Mouse (Mus musculus) liver, embryonic 15.5 days (tissue): ENCODE results near the gene Col5a1. TPM values are rescaled to one million over a fixed set of nuclear protein-coding genes. Genes with fewer than 3 reads are reported as not detected.

Source experiments
- ATAC-seq: fragments of 200-750 bp; cut with Nextera tagmentation; 2 replicates; pipeline ENCODE4 v1.8.0; 2017; ENCODE audit warnings: moderate number of reproducible peaks, mild to moderate bottlenecking, moderate library complexity; ENCODE audit not compliant: insufficient read depth
- H3K27ac ChIP-seq: fragments of 300-500 bp; sonication (generic); replicated peaks from 2 replicates; pipeline ENCODE4 v1.5.1; 2015; ENCODE audit warnings: mild to moderate bottlenecking, inconsistent platforms
- H3K27me3 ChIP-seq: fragments of 300-500 bp; sonication (generic); 2 replicates; pipeline ENCODE4 v1.6.1; 2015; ENCODE audit warnings: mild to moderate bottlenecking, inconsistent platforms
- H3K36me3 ChIP-seq: fragments of 300-500 bp; sonication (generic); replicated peaks from 2 replicates; pipeline ENCODE4 v1.6.1; 2015; ENCODE audit warnings: moderate library complexity, mild to moderate bottlenecking, inconsistent platforms
- H3K4me1 ChIP-seq: fragments of 300-500 bp; sonication (generic); replicated peaks from 2 replicates; pipeline ENCODE4 v1.6.1; 2015; ENCODE audit warnings: inconsistent platforms
- H3K4me2 ChIP-seq: fragments of 300-500 bp; sonication (generic); 2 replicates; pipeline ENCODE4 v1.6.1; 2015; ENCODE audit warnings: moderate library complexity, mild to moderate bottlenecking, inconsistent platforms
- H3K4me3 ChIP-seq: fragments of 300-500 bp; sonication (generic); replicated peaks from 2 replicates; pipeline ENCODE4 v1.5.1; 2015; ENCODE audit warnings: mild to moderate bottlenecking, inconsistent platforms
- H3K9ac ChIP-seq: fragments of 300-500 bp; sonication (generic); 2 replicates; pipeline ENCODE4 v1.6.1; 2015; ENCODE audit warnings: moderate library complexity, mild to moderate bottlenecking, inconsistent platforms
- H3K9me3 ChIP-seq: fragments of 300-500 bp; sonication (generic); replicated peaks from 2 replicates; pipeline ENCODE4 v1.6.1; 2016; ENCODE audit warnings: inconsistent platforms
- WGBS: fragments of 180-500 bp; shearing (Covaris S2); methylation state at CpG from one replicate; pipeline ENCODE4 v1.1.7; 2015; ENCODE audit warnings: mixed read lengths; ENCODE audit not compliant: insufficient replicate concordance; 5-methylcytosine and 5-hydroxymethylcytosine counted together
- polyA plus RNA-seq: library from polyadenylated mRNA; unstranded; fragments of >200 nt; fragmentation: Nextera tagmentation; extraction: Ambion mirVana; gene quantifications from 2 replicates; pipeline ENCODE4 v1.2.1, GENCODE M21; 2015

The Col5a1 gene
- polyA plus RNA-seq, 1 experiment from 2014 or later: 11.2 TPM

DNA sequence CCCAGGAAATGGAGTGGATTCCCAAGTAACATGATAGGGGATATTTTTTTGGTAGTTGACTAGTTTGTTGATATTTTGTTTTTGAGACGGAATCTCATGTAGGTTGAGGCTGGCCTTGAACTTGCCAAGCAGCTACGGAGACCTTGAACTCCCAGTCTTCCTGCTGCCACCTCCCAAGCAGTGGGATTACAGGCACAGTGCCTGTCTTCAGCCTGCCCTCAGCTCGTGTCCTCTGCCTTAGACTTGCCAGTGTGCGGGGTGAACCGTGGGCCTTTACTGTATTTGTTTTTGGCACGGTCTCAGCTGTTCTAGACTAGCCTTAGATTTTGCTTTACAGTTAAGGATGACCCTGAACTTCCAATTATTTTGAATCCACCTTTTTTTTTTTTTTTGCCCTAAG is 37.5 kb downstream of the Col5a1 start:
- Histone ChIP-seq H3K27ac (no peak overlapping the region), H3K27me3 (no peaks in the 10 kb centered on the region), H3K4me2 (no peak overlapping the region), H3K36me3 (no peaks in the 10 kb centered on the region), H3K9ac (no peak overlapping the region), H3K9me3 (no peaks in the 10 kb centered on the region), H3K4me3 (no peak overlapping the region), H3K4me1 (no peaks in the 10 kb centered on the region)
- ATAC-seq: no peak
- WGBS: 69% methylated on average over 6 of the region's 6 CpGs

DNA sequence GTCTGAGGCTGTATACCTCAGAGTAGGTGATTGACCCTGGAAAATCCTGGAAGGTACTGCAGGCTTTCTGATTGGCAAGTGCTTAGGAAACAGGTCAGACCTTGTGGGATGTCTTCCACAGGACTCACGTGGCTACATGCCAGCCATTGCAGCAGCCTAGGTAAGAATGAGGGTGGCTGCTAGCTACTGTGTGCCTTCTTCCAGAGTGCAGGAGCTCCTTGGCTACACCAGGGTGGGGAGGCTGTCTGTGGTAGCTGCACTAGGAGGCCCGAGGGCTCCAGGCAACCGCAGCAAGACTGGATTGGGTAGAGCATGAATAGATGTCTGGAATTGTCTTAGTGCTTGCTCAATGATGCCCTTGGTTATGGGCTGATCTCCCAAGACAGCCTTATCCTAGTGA is 38.2 kb downstream of the Col5a1 start:
- Histone ChIP-seq H3K36me3 (no peaks in the 10 kb centered on the region), H3K9ac (no peak overlapping the region), H3K4me2 (no peak overlapping the region), H3K9me3 (no peaks in the 10 kb centered on the region), H3K4me3 (no peak overlapping the region), H3K27me3 (no peaks in the 10 kb centered on the region), H3K4me1 (no peaks in the 10 kb centered on the region), H3K27ac (no peak overlapping the region)
- ATAC-seq: no peak
- 55% methylated on average over 3 of the region's 3 CpGs for WGBS

DNA sequence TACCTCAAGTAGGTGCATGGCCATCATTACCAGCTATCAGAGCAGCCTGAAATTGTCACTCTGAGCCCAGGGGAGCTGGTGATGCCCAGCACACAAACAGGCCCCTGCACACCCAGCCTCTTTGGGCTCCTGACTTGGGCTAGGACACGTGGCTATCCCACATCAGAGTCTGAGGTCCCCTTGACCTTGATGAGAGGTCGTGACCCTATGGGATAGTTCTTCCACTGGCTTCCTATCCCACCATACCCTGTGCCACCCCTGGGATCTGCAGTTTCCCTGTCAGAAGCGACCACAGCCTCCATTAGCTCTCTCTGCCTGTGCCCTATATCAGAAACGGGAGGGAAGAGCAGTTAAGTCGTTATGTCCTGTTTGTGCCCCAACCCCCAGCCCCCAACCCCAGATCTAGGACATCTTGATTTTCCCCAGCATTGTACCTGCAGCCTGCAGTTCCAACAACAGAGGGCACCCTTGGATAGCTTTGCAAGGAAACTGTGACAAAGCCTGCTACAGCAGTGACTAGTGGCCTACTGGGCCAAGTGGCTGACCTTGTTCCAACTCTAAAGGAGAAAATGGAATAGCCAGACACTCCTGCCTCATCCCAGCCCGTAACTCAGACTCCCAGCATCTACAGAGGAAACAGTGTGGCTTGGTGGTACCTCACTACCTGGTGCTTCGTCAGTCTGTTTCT is 40.4 kb downstream of the Col5a1 start:
- Histone ChIP-seq H3K4me2 (no peak overlapping the region), H3K9me3 (no peaks in the 10 kb centered on the region), H3K4me1 (no peaks in the 10 kb centered on the region), H3K36me3 (no peaks in the 10 kb centered on the region), H3K4me3 (no peak overlapping the region), H3K9ac (no peak overlapping the region), H3K27ac (no peak overlapping the region), H3K27me3 (no peaks in the 10 kb centered on the region)
- ATAC-seq: no peak
- 28% methylated on average over 7 of the region's 7 CpGs for WGBS

DNA sequence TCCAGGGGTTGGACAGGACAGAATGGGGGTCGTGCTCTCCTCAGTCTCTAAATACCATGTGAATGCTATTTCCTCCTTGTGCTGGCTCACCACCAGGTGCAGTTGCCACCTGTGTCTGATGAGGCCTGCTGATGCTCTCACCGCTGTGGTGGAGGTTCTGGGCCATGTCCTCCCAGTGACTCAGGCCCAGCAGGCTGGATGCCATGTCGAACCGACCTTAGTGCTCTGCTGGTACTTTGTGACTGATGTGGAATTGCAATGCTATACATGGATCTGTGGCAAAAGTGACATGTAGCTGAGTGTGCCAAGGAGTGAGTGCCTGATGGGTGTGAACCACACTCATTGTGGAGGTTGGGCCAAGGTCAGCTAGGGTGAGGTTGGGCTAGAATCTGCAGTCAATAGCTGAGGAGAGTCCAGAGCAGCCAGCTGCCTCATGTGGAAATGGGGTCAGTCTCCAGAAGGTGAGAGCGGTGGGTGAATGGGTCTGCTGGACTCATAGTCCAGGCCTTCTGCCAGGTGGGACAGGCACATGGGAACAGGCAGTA is 44.3 kb downstream of the Col5a1 start:
- H3K9ac ChIP-seq: no peak overlapping the region
- no peaks in the 10 kb centered on the region for H3K4me1 ChIP-seq
- H3K36me3 ChIP-seq: no peaks in the 10 kb centered on the region
- no peak overlapping the region for H3K4me2 ChIP-seq
- H3K27ac ChIP-seq: no peak overlapping the region
- WGBS: 74% methylated on average over 5 of the region's 5 CpGs
- ATAC-seq: no peak
- H3K27me3 ChIP-seq: no peaks in the 10 kb centered on the region
- H3K9me3 ChIP-seq: no peaks in the 10 kb centered on the region
- no peak overlapping the region for H3K4me3 ChIP-seq

DNA sequence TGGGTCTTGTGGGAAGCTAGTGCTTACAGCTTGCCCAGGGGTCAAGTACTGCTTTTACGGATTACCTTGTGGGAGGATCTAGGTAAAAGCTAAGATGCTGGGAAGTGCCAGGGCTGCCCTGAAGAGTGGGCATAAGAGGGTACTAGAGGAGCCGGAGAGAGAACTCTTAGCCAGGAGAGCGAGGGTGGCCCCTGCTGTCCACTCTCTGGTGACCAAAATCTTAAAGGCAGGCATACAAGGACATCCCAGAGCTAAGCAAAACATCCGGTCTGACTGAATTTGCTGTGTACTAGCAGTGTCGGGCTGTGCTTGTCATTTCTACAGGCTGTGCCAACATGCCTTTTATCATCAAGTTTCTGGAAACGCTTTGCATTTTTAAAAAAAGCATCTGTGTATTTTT is 44.9 kb downstream of the Col5a1 start:
- H3K4me3 ChIP-seq: no peak overlapping the region
- H3K9me3 ChIP-seq: no peaks in the 10 kb centered on the region
- ATAC-seq: no peak
- no peak overlapping the region for H3K9ac ChIP-seq
- H3K4me1 ChIP-seq: no peaks in the 10 kb centered on the region
- no peak overlapping the region for H3K27ac ChIP-seq
- H3K4me2 ChIP-seq: no peak overlapping the region
- no peaks in the 10 kb centered on the region for H3K27me3 ChIP-seq
- H3K36me3 ChIP-seq: no peaks in the 10 kb centered on the region
- 63% methylated on average over 6 of the region's 6 CpGs for WGBS

DNA sequence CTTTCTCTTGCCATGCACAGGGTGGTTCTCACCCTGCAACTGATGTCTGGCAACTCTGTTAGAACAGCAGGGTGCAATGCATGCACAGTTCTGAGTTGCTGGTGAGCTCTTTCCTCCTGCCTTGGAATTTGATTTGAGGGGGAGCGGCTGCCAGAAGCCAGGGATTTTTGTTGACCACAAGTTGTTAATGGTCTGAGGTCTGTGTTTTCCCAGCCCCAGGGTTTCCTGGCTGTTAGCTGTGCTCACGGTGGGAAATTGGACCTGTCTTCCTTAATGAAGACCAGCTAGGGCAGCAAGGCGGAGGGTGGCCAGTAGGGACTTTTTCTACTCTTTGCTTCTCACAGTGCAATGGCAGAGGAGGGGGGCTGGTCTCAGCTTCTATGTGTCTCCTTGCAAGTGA is 45.7 kb downstream of the Col5a1 start:
- Histone ChIP-seq H3K36me3 (no peaks in the 10 kb centered on the region), H3K27me3 (no peaks in the 10 kb centered on the region), H3K9me3 (no peaks in the 10 kb centered on the region), H3K4me3 (no peak overlapping the region), H3K9ac (no peak overlapping the region), H3K27ac (no peak overlapping the region), H3K4me2 (no peak overlapping the region), H3K4me1 (no peaks in the 10 kb centered on the region)
- no peak for ATAC-seq
- WGBS: 44% methylated on average over 3 of the region's 3 CpGs

DNA sequence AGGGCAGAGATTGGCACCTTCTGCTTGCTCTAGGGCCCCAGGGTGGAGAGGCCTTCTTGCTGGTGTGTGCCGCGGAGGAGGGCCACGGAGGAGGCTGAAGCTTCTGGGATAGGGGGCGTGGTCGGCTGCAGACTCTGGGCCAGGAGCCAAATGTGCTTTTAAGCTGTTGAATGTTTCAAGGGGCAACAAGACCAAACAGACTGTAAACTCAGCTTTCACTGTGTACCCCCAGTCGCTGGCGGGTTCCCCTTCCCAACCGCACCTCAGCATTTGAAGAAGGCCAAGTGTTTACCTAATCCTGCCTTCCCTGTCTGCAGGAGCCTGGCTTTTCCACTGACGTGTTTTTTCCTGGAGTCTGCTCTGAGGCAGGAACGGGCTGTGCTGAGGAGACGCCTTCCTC is 48.0 kb downstream of the Col5a1 start:
- Histone ChIP-seq H3K27ac (no peak overlapping the region), H3K4me1 (no peaks in the 10 kb centered on the region), H3K27me3 (no peaks in the 10 kb centered on the region), H3K36me3 (no peaks in the 10 kb centered on the region), H3K9ac (no peak overlapping the region), H3K9me3 (no peaks in the 10 kb centered on the region), H3K4me3 (no peak overlapping the region), H3K4me2 (no peak overlapping the region)
- 48% methylated on average over 11 of the region's 11 CpGs for WGBS
- ATAC-seq: no peak

DNA sequence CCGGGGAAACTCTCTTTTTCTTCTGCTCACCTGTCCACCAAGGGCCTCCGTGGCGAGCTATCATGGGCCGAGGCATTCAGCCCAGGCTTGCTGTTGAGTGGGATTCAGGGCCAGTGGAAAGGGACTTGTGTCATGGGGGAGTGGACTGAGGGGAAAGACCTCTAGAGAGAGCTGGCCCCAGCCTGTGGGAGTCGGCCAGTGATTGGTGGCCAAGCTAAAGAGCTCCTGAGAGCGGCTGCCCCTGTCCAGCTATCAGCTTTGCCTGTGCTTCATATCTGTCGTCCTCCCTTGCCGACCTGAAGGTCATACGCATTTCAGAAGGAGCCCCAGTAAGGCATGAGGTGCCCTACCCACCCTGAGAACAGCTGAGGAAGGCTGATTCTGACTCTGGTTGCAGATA is 48.6 kb downstream of the Col5a1 start:
- no peaks in the 10 kb centered on the region for H3K9me3 ChIP-seq
- no peaks in the 10 kb centered on the region for H3K4me1 ChIP-seq
- 62% methylated on average over 9 of the region's 9 CpGs for WGBS
- H3K4me3 ChIP-seq: no peak overlapping the region
- no peaks in the 10 kb centered on the region for H3K36me3 ChIP-seq
- no peak overlapping the region for H3K9ac ChIP-seq
- no peak for ATAC-seq
- H3K4me2 ChIP-seq: no peak overlapping the region
- no peak overlapping the region for H3K27ac ChIP-seq
- no peaks in the 10 kb centered on the region for H3K27me3 ChIP-seq

DNA sequence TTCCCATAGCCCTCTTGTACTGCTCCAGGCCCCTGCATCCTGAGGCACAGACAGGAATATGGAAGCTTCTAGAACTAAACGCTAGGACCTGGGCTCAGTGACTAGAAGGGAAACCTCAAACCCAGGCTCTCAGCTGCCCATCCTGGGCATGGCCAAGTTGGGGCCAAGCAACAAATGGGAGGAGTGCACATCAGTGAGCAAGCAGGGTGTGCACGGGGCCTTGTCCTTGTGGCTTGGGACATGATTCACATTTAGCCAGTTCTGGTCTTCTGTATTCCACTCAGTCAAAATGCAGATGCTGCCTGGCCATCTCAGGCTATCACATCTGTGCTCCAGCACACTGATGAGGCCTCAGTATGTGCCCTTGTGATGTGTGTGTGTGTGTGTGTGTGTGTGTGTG is 49.2 kb downstream of the Col5a1 start:
- Histone ChIP-seq H3K36me3 (no peaks in the 10 kb centered on the region), H3K4me1 (no peaks in the 10 kb centered on the region), H3K27me3 (no peaks in the 10 kb centered on the region), H3K27ac (no peak overlapping the region), H3K9ac (no peak overlapping the region), H3K4me2 (no peak overlapping the region), H3K4me3 (no peak overlapping the region), H3K9me3 (no peaks in the 10 kb centered on the region)
- no peak for ATAC-seq
- 62% methylated on average over 2 of the region's 2 CpGs for WGBS

DNA sequence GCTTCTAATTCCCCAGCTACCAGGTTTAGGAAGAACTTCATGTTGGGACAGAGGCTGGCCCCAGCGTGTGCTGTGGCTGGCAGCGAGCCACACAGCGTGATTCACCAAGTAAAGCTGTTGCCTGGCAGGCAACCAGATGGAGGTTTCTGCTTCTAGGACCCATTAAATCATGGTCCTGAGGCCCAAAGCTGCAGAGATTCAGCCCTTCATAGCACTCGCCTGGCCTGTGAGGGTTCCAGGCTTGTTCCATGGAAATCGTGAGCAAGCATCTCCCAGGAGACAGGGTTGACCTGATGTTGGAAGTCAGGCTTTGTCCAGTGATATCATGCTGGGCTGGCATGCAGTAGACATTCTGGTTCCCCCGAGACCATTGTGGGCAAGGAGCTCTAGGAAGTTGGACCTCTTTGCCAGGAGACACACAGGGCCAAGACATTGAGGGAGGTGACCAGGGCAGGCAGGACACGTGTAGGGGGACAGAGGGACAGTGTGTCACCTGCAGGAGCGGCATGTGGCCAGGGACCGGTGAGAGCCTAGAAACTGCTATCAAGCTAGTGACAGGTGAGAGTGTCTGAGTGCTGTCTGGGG is 50.5 kb downstream of the Col5a1 start:
- WGBS: 60% methylated on average over 9 of the region's 9 CpGs
- no peak overlapping the region for H3K27ac ChIP-seq
- H3K4me3 ChIP-seq: no peak overlapping the region
- H3K36me3 ChIP-seq: no peaks in the 10 kb centered on the region
- no peak for ATAC-seq
- H3K4me1 ChIP-seq: no peaks in the 10 kb centered on the region
- H3K9me3 ChIP-seq: no peaks in the 10 kb centered on the region
- H3K27me3 ChIP-seq: no peaks in the 10 kb centered on the region
- no peak overlapping the region for H3K9ac ChIP-seq
- H3K4me2 ChIP-seq: no peak overlapping the region

DNA sequence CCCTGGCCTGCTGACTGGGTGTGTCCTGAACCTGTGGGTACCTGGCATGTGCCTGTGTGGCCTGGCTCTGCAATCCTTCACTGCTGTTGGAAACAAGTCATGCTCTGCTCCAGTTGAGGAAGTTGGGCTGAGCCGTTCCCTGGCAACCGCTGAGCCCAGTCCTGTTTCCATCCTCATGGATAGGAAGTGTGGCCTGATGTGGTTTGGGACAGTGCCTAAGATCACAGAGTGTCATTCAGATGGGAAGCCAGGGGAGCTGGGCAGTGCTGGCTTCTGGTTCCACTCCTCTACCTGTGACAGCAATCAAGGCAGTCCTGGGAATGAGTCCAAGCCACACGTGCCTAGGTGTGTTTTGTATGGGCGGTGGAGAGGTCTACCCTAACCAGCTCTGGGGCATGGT is 53.2 kb downstream of the Col5a1 start:
- Histone ChIP-seq H3K9me3 (no peaks in the 10 kb centered on the region), H3K4me3 (no peak overlapping the region), H3K4me1 (no peaks in the 10 kb centered on the region), H3K36me3 (no peaks in the 10 kb centered on the region), H3K27me3 (0 out of 2 replicates have a peak, but pooled peaks cover 5% of the 10 kb centered on the region), H3K4me2 (no peak overlapping the region), H3K9ac (no peak overlapping the region), H3K27ac (no peak overlapping the region)
- no peak for ATAC-seq
- 70% methylated on average over 4 of the region's 4 CpGs for WGBS

DNA sequence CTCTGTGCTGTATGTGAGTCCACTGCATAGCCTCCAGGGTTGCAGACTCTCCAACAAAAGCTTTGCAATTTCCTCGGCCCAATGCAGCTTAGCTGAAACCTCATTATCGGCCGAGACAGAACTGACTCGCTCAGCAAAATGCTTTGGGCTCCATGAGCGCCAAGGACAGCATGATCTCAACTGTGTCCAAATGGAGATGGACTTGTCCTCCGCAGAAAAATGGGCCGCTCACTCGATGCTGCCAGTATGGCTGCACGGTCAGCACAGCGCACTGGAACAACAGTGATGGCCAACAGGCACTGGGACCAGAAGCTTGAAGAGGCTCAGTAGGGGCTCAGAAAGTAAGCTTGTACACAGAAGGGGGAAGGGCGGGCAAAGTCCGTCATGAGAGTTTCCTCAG is 53.9 kb downstream of the Col5a1 start:
- Histone ChIP-seq H3K9ac (no peak overlapping the region), H3K4me1 (no peaks in the 10 kb centered on the region), H3K27me3 (0 out of 2 replicates have a peak, but pooled peaks cover 5% of the 10 kb centered on the region), H3K27ac (no peak overlapping the region), H3K4me3 (no peak overlapping the region), H3K4me2 (no peak overlapping the region), H3K36me3 (no peaks in the 10 kb centered on the region), H3K9me3 (no peaks in the 10 kb centered on the region)
- no peak for ATAC-seq
- WGBS: 78% methylated on average over 12 of the region's 12 CpGs
